ENCODE assay signal across 28 mouse cellular contexts in genomic region chr10:58249535-58249934, GRCm38 (mm10). TPM values are rescaled to one million over a fixed set of nuclear protein-coding genes. Genes with fewer than 3 reads are reported as not detected.
DNase-seq lines count a peak whose midpoint lies in the region; ATAC-seq and TF ChIP-seq lines count a peak whose summit lies in the region.
"Had no signal": no experiment of that assay in that cellular context is flagged by ENCODE, and none has a peak within 500 bp of the region (broad histone marks: within the 10 kb centered on the region; RNA-seq: fewer than 3 reads in every experiment).

No protein-coding gene starts in this region.

- no peak overlapping the region for H3K4me2 ChIP-seq in intestine, postnatal 0 days (replicated peaks; ENCODE audit: low read depth)
- no peak overlapping the region for H3K4me2 ChIP-seq in intestine, embryonic 16.5 days (ENCODE audit: low read depth, low read length)
- H3K4me2 ChIP-seq in CH12.LX (ENCODE audit: insufficient read depth, low read depth, poor library complexity, severe bottlenecking): no peak overlapping the region
- H3K4me2 ChIP-seq: embryonic facial prominence, embryonic 15.5 days; limb, embryonic 12.5 days; liver, embryonic 13.5 days; neural tube, embryonic 15.5 days had no signal

- no peaks in the 10 kb centered on the region for H3K9me3 ChIP-seq in intestine, postnatal 0 days (ENCODE audit: control insufficient read depth)
- no peaks in the 10 kb centered on the region for H3K9me3 ChIP-seq in intestine, embryonic 16.5 days (ENCODE audit: control insufficient read depth, low read length)
- H3K9me3 ChIP-seq in CH12.LX (replicated peaks; ENCODE audit: low read length): no peaks in the 10 kb centered on the region
- H3K9me3 ChIP-seq: embryonic facial prominence, embryonic 15.5 days; limb, embryonic 12.5 days; liver, embryonic 13.5 days; megakaryocyte, embryonic 14.5 days; neural tube, embryonic 15.5 days had no signal

- H3K27ac ChIP-seq in intestine, postnatal 0 days (ENCODE audit: low read depth, low read length): no peak overlapping the region
- no peak overlapping the region for H3K27ac ChIP-seq in intestine, embryonic 16.5 days (ENCODE audit: low read length)
- H3K27ac ChIP-seq in CH12.LX (ENCODE audit: insufficient read depth, low read depth): no peak overlapping the region
- H3K27ac ChIP-seq: embryonic facial prominence, embryonic 15.5 days; hindbrain, postnatal 0 days; limb, embryonic 12.5 days; liver, embryonic 13.5 days; neural tube, embryonic 15.5 days had no signal

- TF ChIP-seq CTCF in intestine, postnatal 0 days (IDR thresholded peaks at IDR 0.05; ENCODE audit: low read depth): peak; percentile 54
- peak in 1 of 2 experiments; percentile 50; a peak in 2 of 4 replicates for TF ChIP-seq CTCF in CH12.LX (conservative IDR thresholded peaks at IDR 0.05 in 1 of 2, IDR thresholded peaks at IDR 0.05 in 1 of 2; ENCODE audit: low read depth in 2 of 2, low read length in 2 of 2)

- no peaks in the 10 kb centered on the region for H3K36me3 ChIP-seq in intestine, postnatal 0 days (ENCODE audit: control insufficient read depth, insufficient read depth)
- no peaks in the 10 kb centered on the region for H3K36me3 ChIP-seq in intestine, embryonic 16.5 days (ENCODE audit: control insufficient read depth, insufficient read depth, low read length)
- H3K36me3 ChIP-seq in CH12.LX (replicated peaks in 1 of 2; ENCODE audit: control insufficient read depth in 1 of 2, insufficient read depth in 1 of 2, low read length in 1 of 2): peaks cover 0 to 2% of the 10 kb centered on the region in 2 experiments
- H3K36me3 ChIP-seq: embryonic facial prominence, embryonic 15.5 days; limb, embryonic 12.5 days; liver, embryonic 13.5 days; neural tube, embryonic 15.5 days had no signal

- 52% methylated on average over 1 of the region's 1 CpGs for WGBS in intestine, postnatal 0 days
- WGBS in intestine, embryonic 16.5 days: 48% methylated on average over 1 of the region's 1 CpGs

- in situ Hi-C loops in CH12.LX (cut with MboI; ENCODE audit: low pct_ligation_motif_present, low pct_unique_long_range_greater_than_20kb, low sequenced_read_pairs): no loop called here

- no peak for TF ChIP-seq POLR2A in CH12.LX (IDR thresholded peaks at IDR 0.05; ENCODE audit: low read depth, low read length)

- TF ChIP-seq EP300 in CH12.LX (IDR thresholded peaks at IDR 0.05; ENCODE audit: low read length): no peak

- DNase-seq in 3T3-L1 (ENCODE audit: low read depth, low spot score): peak; percentile 49
- no peak for DNase-seq in CH12.LX (ENCODE audit: extremely low read depth)
- DNase-seq in ZHBTc4 (ENCODE audit: low read depth, low spot score): peak; percentile 14
- DNase-seq in adipocyte (ENCODE audit: low spot score): no peak
- DNase-seq in thymus, adult 18-20 months: no peak
- DNase-seq in heart, postnatal 4 days: no peak
- DNase-seq: adrenal gland, postnatal 25 days; cerebellum, adult 11-12 months; cerebellum, postnatal 25 days; kidney, adult 2 months; liver, embryonic 13.5 days; lung, postnatal 10 days; midbrain, embryonic 14.5 days; right cerebral cortex, postnatal 14 days; thymus, postnatal 25 days had no signal

- H3K79me2 ChIP-seq in CH12.LX (replicated peaks; ENCODE audit: control insufficient read depth, extremely low read depth, insufficient read depth, poor library complexity, severe bottlenecking): no peaks in the 10 kb centered on the region

- no peak overlapping the region for H3K4me3 ChIP-seq in intestine, postnatal 0 days (ENCODE audit: low read depth, low read length)
- H3K4me3 ChIP-seq in intestine, embryonic 16.5 days (ENCODE audit: low read length): no peak overlapping the region
- no peak overlapping the region for H3K4me3 ChIP-seq in CH12.LX (replicated peaks in 1 of 3; ENCODE audit: low read depth in 2 of 3, low read length in 2 of 3, poor library complexity in 1 of 3)
- H3K4me3 ChIP-seq: embryonic facial prominence, embryonic 15.5 days; limb, embryonic 12.5 days; liver, embryonic 13.5 days; megakaryocyte, embryonic 14.5 days; myocyte; neural tube, embryonic 15.5 days had no signal

- dilution Hi-C loops in CH12.LX (cut with MboI; ENCODE audit: extremely low pct_ligation_motif_present, extremely low pct_unique_long_range_greater_than_20kb, low sequenced_read_pairs): no loop called here

- TF ChIP-seq RAD21 in CH12.LX (IDR thresholded peaks at IDR 0.05; ENCODE audit: low read depth, low read length): peak; percentile 55

- no peak for ATAC-seq in intestine, postnatal 0 days
- ATAC-seq in intestine, embryonic 16.5 days: no peak
- ATAC-seq: hindbrain, postnatal 0 days had no signal

- no peak overlapping the region for H3K9ac ChIP-seq in intestine, postnatal 0 days (ENCODE audit: low read depth, low read length)
- no peak overlapping the region for H3K9ac ChIP-seq in intestine, embryonic 16.5 days (ENCODE audit: low read depth, low read length)
- H3K9ac ChIP-seq in CH12.LX (ENCODE audit: insufficient read depth, low read depth): no peak overlapping the region
- H3K9ac ChIP-seq: embryonic facial prominence, embryonic 15.5 days; limb, embryonic 12.5 days; liver, embryonic 13.5 days; neural tube, embryonic 15.5 days had no signal

- peaks cover under 1% of the 10 kb centered on the region; the same call in 1 of the 2 replicates for H3K4me1 ChIP-seq in intestine, postnatal 0 days (replicated peaks; ENCODE audit: control insufficient read depth, insufficient read depth, low read length)
- H3K4me1 ChIP-seq in intestine, embryonic 16.5 days (ENCODE audit: control insufficient read depth, insufficient read depth, low read length): no peaks in the 10 kb centered on the region
- peaks cover 0 to 7% of the 10 kb centered on the region in 2 experiments; a peak in 2 of 4 replicates for H3K4me1 ChIP-seq in CH12.LX (ENCODE audit: control insufficient read depth in 1 of 2, insufficient read depth in 2 of 2)
- H3K4me1 ChIP-seq: limb, embryonic 12.5 days had no signal

- no peaks in the 10 kb centered on the region for H3K27me3 ChIP-seq in intestine, postnatal 0 days (replicated peaks; ENCODE audit: control insufficient read depth, insufficient read depth, low read length)
- no peaks in the 10 kb centered on the region for H3K27me3 ChIP-seq in intestine, embryonic 16.5 days (replicated peaks; ENCODE audit: control insufficient read depth, insufficient read depth, low read length)
- no peaks in the 10 kb centered on the region for H3K27me3 ChIP-seq in CH12.LX (replicated peaks)
- H3K27me3 ChIP-seq: embryonic facial prominence, embryonic 15.5 days; limb, embryonic 12.5 days; liver, embryonic 13.5 days; megakaryocyte, embryonic 14.5 days had no signal

TF ChIP-seq in CH12.LX, 34 proteins besides CTCF, POLR2A, EP300 and RAD21:
- no peak for TF ChIP-seq POLR2AphosphoS2 (IDR thresholded peaks at IDR 0.05; ENCODE audit: low read depth, low read length)
- peak; percentile 22; the same call in 1 of the 2 replicates for TF ChIP-seq SMC3 (IDR thresholded peaks at IDR 0.05; ENCODE audit: low read depth, low read length)

RNA-seq across cellular contexts. Expression of gene Gcc2, which starts 5.8 kb away (rescaled TPM):
- 91.7 and 96.3 TPM in 2 replicates for polyA plus RNA-seq in intestine, postnatal 0 days (2015; fragmentation: Nextera tagmentation; extraction: Ambion mirVana)
- polyA plus RNA-seq in intestine, embryonic 16.5 days (2015; fragmentation: Nextera tagmentation; extraction: Ambion mirVana): 59.6 and 65.4 TPM in 2 replicates
- total RNA-seq in CH12.LX (2012; rRNA removed) (18.4 and 19.5 TPM in 2 replicates), CH12.LX (2014; rRNA removed) (19.3 and 19.6 TPM in 2 replicates)
- 15.4 and 16.3 TPM in 2 replicates for polyA plus RNA-seq in CH12.LX (2012; ENCODE audit: insufficient read length, low read depth)
- total RNA-seq in heart, postnatal 4 days (2021): 10 to 100 TPM; 24.6 to 29.2 TPM

RNA-seq across cellular contexts. Expression of gene Gm4981, which starts 13.0 kb away (rescaled TPM):
- not detected in 2 replicates for polyA plus RNA-seq in intestine, postnatal 0 days (2015; fragmentation: Nextera tagmentation; extraction: Ambion mirVana)
- polyA plus RNA-seq in intestine, embryonic 16.5 days (2015; fragmentation: Nextera tagmentation; extraction: Ambion mirVana): not detected in 2 replicates
- total RNA-seq in CH12.LX (2012; rRNA removed): not detected in 2 replicates
- total RNA-seq in CH12.LX (2014; rRNA removed): not detected in 2 replicates
- polyA plus RNA-seq in CH12.LX (2012; ENCODE audit: insufficient read length, low read depth): not detected in 2 replicates
- not detected for total RNA-seq in heart, postnatal 4 days (2021)
- total RNA-seq: adrenal gland, postnatal 25 days; gastrocnemius, adult 8-10 months; granulocyte monocyte progenitor cell, adult 5-6 weeks; hematopoietic stem cell, adult 5-6 weeks; hindbrain, postnatal 0 days had no signal
- polyA plus RNA-seq: embryonic facial prominence, embryonic 15.5 days; heart, embryonic 14.5 days; hindbrain, postnatal 0 days; kidney, adult 2 months; limb, embryonic 12.5 days; liver, embryonic 13.5 days; midbrain, embryonic 14.5 days; myocyte; neural tube, embryonic 15.5 days had no signal

RNA-seq across cellular contexts. Expression of gene Duxf3, which starts 17.1 kb away (rescaled TPM):
- not detected in 2 replicates for polyA plus RNA-seq in intestine, postnatal 0 days (2015; fragmentation: Nextera tagmentation; extraction: Ambion mirVana)
- polyA plus RNA-seq in intestine, embryonic 16.5 days (2015; fragmentation: Nextera tagmentation; extraction: Ambion mirVana): not detected in 2 replicates
- total RNA-seq in CH12.LX (2012; rRNA removed) (0.17 TPM in 1 of 2 replicates, not detected in the other), CH12.LX (2014; rRNA removed) (not detected in 2 replicates)
- polyA plus RNA-seq in CH12.LX (2012; ENCODE audit: insufficient read length, low read depth): not detected in 2 replicates
- total RNA-seq in heart, postnatal 4 days (2021): not detected
- total RNA-seq: adrenal gland, postnatal 25 days; gastrocnemius, adult 8-10 months; granulocyte monocyte progenitor cell, adult 5-6 weeks; hematopoietic stem cell, adult 5-6 weeks; hindbrain, postnatal 0 days; layer of hippocampus, postnatal 14 days had no signal
- polyA plus RNA-seq: embryonic facial prominence, embryonic 15.5 days; heart, embryonic 14.5 days; hindbrain, postnatal 0 days; kidney, adult 2 months; limb, embryonic 12.5 days; liver, embryonic 13.5 days; midbrain, embryonic 14.5 days; myocyte; neural tube, embryonic 15.5 days had no signal

RNA-seq across cellular contexts. Expression of gene AW822073, which starts 24.8 kb away (rescaled TPM):
- not detected in 2 replicates for polyA plus RNA-seq in intestine, postnatal 0 days (2015; fragmentation: Nextera tagmentation; extraction: Ambion mirVana)
- not detected in 2 replicates for polyA plus RNA-seq in intestine, embryonic 16.5 days (2015; fragmentation: Nextera tagmentation; extraction: Ambion mirVana)
- total RNA-seq in CH12.LX (2012; rRNA removed) (not detected in 2 replicates), CH12.LX (2014; rRNA removed) (not detected in 2 replicates)
- polyA plus RNA-seq in CH12.LX (2012; ENCODE audit: insufficient read length, low read depth): not detected in 2 replicates
- total RNA-seq in heart, postnatal 4 days (2021): not detected
- total RNA-seq: adrenal gland, postnatal 25 days; gastrocnemius, adult 8-10 months; hematopoietic stem cell, adult 5-6 weeks; hindbrain, postnatal 0 days; layer of hippocampus, postnatal 14 days had no signal
- polyA plus RNA-seq: embryonic facial prominence, embryonic 15.5 days; heart, embryonic 14.5 days; hindbrain, postnatal 0 days; kidney, adult 2 months; limb, embryonic 12.5 days; liver, embryonic 13.5 days; midbrain, embryonic 14.5 days; myocyte; neural tube, embryonic 15.5 days had no signal

Comparison
In these comparisons a context has a peak if more than half of its experiments do, and no peak if none do; other contexts are left out.
1. DNase-seq: peak in 3T3-L1 (single experiment) and ZHBTc4 (single experiment); none in CH12.LX (single experiment), adipocyte (single experiment), thymus, adult 18-20 months (0 of 2) and heart, postnatal 4 days (single experiment).